Mouse (Mus musculus) left cerebral cortex, postnatal 14 days (tissue): ENCODE results near the gene Pgf. TPM values are rescaled to one million over a fixed set of nuclear protein-coding genes. Genes with fewer than 3 reads are reported as not detected.

ENCODE experiments used
- DNase-seq, 2 experiments: peaks; one replicate each; pipeline ENCODE4 v3.0.0; 2021 to 2022; ENCODE audit warnings: low spot score in 2 of 2, mixed read lengths in 1 of 2
- intact Hi-C: fragments of 180-260 bp; cut with DNase I; formaldehyde crosslinking; loops from one replicate; pipeline ENCODE4 v1.15.1; 2025
- total RNA-seq, 2 experiments: library from RNA; stranded (reverse); gene quantifications; 2 replicates each; pipeline ENCODE4 v1.2.3; 2021

Gene Pgf
- total RNA-seq, 2 experiments from 2014 or later = 2.5 to 2.7 TPM

DNA sequence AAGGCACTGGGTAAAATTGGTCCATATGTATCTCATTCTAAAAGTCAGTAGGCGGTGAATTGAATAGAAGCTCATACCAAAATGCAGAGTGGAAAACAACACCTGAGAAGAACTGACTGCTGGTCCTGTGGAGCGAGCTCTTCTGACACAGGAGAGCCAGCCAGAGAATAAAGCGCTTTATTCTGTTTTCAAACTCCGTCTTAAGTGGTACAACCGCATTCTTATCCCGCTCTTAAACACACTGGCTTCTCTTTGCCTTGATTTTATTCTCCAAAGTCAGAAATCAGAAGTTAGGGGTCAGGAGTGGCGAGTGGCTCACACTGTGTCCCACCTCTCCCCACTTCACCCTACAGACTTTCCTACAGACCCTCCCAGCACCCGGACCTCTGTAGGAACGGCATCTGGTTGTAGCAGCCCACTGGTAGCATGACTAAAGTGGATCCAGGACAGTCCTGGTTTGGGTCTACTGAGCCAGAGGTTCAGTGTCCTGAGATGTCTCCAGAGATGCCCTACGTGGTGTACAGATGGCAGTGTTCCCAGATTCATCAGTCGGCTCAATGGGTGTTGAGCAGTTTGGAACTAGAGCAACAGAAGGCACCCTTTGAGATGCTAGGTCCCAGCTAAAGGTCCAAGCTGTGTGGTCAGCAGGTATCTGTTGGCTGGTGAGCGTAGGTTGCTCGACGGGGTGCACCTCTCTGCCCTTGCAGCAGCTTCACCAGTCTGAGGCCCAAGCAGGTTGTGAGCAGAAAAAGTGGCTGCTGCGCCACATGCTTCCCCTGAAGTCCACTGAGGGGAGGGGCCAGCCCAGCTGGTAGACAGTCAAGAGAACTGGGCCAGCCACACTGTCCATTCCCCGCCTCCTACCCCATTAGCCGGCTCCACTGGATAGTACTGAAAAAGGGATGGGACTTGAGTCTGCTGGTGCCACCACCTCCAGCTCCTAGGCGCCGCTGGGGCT is 41.8 kb downstream of the Pgf start:
- intact Hi-C loops = no loop called here
- no peak for DNase-seq

DNA sequence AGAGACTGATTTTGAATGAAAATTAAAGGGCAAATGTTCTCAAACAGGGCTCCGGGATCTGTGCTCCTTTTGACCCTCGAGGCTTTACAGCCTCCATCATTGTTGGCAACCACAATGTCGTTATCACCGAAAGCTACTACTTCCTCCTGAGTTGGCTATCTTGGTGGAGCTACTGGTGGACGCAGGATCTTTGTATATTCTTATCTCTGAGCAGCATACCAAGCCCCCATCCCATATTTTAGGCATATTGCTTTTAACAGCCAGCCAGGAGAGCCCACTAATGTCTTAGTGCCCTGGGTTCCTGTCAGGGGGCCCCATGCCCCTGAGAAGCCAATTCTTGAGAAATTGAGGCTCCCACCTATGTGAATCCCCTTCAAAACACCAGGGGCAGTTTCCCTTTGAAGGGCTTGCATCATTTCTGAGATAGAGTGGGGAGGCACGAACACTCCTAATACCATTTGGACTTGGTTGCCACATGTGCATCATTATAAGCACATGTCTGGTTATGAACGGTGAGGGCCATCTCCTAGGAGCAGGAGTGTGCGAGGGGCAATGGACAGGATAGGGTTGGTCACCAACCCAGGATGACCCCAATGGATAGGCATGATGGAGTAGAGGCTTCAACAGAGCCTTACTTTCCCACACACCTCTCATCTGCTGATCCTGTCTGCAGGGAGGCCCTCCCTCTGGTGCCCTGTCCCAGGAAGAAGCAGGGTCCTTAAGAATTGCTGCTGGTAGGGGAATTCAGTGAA is 43.4 kb downstream of the Pgf start:
- intact Hi-C loops = no loop called here
- no peak for DNase-seq

DNA sequence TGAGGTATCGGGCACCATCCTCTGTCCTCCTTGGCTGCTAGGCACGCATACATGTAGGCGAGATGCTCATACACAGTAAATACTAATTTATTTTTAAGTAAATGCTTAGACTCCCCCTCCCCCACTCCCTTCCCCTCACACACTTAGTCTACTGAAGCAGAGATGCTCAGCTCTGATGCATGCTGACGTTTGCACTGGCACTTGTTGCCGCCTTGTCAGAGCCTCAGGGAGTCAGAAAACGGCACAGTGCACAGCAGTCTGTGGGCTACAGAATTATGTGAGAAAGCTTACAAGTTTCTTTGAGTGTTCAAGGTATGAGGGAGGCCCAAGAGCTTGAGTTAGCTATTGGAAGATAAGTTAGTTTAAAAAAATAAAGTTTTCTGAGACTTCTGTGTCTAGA is 46.2 kb downstream of the Pgf start:
- intact Hi-C loops = no loop called here
- no peak for DNase-seq

DNA sequence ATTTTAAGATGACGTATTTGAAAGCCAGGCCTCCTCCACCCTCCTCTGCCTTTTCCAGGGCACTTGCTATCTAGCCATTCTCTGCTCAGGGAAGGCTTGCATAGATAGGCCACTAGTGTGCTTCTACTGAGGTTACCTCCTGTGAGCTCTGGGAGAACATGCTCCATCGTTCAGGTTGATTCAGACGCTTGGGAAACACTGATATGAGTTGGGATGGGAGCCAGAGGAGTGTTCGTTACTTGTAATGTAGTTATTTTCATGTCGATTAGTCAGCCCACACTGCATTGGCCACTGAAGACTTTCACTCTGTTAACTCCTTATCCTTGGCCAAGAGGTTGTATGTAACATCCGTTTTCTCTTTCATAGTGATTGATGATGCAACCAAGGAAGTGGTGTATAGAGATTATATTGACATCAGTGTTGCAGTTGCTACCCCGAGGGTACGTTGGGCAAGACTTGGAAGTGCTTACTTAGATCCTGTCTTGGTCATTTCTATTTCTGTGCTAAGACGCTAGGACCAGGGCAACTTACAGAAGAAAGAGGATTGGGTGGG is 48.1 kb downstream of the Pgf start:
- intact Hi-C loops = no loop called here
- no peak for DNase-seq

DNA sequence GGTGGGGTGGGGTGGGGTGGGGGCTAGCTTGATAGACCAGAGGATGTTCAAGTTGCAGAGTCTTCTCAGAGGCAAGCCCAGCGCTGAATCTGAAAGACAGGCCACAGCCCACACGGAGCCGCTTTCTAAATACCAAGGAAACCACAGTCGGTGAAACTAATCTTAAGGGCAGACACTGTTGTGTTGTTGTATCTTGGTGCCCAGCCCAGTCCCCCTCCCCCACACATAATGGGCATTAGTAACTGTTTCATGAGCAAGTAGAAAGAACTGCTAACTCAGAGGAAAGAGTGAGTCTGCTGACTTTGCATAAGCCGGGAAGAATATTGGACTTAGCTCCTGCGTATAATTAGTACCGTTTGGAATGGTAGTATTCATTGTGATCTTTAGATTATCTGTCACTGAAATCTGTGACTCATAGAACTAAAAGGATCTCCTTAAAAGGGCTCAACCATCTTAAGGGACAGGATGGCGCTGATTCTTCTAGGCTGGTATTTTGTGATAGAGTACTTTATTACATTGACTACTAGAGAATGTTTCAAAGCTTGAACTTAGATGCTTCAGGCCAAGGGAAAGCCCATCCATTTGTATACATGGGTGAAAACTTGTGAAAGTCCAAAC is 50.5 kb downstream of the Pgf start:
- no peak for DNase-seq
- intact Hi-C loops = no loop called here

DNA sequence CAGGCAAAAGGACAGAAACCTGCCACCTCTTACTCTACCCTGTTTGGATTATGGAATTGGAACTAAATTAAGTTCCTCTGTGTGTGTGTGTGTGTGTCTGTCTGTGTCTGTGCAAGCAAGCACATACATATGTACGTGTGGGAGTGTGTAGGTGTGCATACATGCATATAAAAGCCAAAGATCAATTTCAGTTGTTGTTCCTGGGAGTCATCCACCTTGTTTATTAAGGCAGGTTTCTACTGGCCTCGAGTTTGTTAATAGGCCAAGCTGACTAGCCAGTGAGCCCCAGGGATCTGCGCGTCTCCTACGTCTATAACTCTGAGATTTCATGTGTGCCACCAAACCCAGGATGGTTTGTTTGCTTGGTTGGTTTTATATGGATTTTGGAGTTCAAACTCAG is 52.8 kb downstream of the Pgf start:
- intact Hi-C loops = no loop called here
- DNase-seq = no peak

DNA sequence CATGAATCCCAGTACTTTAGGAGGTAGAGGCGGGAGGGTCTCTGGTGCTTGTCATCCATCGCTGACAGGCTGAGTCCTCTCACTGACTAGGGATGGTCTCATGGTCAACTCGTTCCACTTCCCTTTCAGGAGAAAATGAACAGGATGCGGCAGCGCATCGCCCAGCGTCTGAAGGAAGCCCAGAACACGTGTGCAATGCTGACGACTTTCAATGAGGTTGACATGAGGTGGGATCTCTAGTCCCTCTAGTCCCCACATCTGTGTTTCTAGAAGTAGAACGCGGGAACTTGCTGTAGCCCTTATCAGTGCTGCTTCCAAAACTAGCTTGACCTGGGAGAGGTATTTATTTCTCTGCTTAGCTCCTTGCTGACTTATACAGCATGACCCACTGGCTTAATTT is 53.9 kb downstream of the Pgf start:
- intact Hi-C loops = no loop called here
- DNase-seq = no peak

DNA sequence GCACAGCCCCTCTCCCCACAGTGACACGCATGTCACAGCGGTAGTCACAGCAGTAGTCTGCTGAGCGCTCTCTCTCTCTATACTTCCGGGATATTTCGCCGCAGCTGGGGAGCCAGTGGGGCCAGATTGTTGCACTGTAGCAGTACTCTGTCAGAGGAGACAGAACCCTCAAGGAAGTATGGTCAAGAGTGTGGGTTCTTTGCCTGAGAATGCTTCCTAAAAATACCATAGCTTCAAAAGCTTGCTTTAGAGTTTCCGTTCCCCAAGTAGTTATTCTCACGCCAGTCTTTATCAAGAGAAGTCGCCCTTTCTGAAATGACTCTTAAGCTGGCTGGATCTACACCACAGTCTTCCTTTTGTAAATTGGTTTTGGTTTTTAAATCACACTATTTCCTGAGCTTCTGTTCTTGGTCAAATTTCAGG is 54.5 kb downstream of the Pgf start:
- intact Hi-C loops = no loop called here
- no peak for DNase-seq

DNA sequence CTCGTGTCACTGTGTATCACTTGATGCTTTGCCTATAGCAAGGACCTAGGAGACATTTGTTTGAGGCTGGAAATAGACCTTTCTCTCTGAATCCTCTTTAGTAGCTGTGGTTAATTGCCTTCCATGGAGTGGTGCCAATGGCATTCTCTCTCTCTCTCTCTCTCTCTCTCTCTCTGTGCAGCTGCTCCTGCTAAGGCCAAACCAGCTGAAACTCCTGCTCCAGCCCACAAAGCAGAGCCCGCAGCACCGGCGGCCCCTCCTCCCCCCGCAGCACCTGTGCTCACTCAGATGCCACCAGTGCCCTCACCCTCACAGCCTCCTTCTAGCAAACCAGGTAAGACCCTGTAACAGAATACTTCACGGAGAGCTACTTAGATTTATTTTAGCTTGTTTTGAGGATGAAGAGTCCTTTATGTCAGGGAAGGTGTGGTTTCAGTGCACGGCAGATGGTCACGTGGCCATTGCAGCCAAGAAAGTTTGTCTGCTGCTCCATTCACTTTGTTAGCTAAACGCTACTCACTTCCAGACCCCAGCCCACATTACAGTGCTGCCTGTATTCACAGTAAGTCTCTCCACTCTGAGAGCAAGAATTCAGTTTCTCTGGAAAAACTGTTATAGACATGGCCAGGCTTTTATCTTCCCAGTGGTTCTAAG is 55.7 kb downstream of the Pgf start:
- no peak for DNase-seq
- intact Hi-C loops = no loop called here

Other genes starting within 250 kb of the Pgf start
- 10 to 100 TPM; 24.0 to 25.1 TPM for gene Fcf1, start 206.9 kb downstream of the Pgf start, total RNA-seq
- gene Arel1, start 206.9 kb downstream of the Pgf start, total RNA-seq = 100 to 1,000 TPM; 103 to 106 TPM
- gene Ylpm1, start 181.5 kb downstream of the Pgf start, total RNA-seq = 100 to 1,000 TPM; 116 to 118 TPM
- gene Prox2, start 67.0 kb downstream of the Pgf start, total RNA-seq = 1 to 10 TPM; 1.0 to 1.2 TPM
- 100 to 1,000 TPM; 173 TPM for gene Dlst, start 67.0 kb downstream of the Pgf start, total RNA-seq
- 10 to 100 TPM; 37.9 to 41.1 TPM for gene Rps6kl1, start 26.5 kb downstream of the Pgf start, total RNA-seq
- gene Eif2b2, start 41.7 kb upstream of the Pgf start, total RNA-seq = 10 to 100 TPM; 63.5 to 65.0 TPM
- 10 to 100 TPM; 14.3 TPM for gene Mlh3, start 92.8 kb upstream of the Pgf start, total RNA-seq
- gene Acyp1, start 110.6 kb upstream of the Pgf start, total RNA-seq = 10 to 100 TPM; 35.2 to 35.5 TPM
- gene Zc2hc1c, start 110.8 kb upstream of the Pgf start, total RNA-seq = 1 to 10 TPM; 1.4 to 1.5 TPM
- 10 to 100 TPM; 25.1 to 26.4 TPM for gene Nek9, start 161.6 kb upstream of the Pgf start, total RNA-seq
- gene Tmed10, start 197.1 kb upstream of the Pgf start, total RNA-seq = 100 to 1,000 TPM; 157 to 161 TPM